Mouse (Mus musculus) neural tube, embryonic 14.5 days (tissue): ENCODE measurements around the gene Ralgapb. TPM values are rescaled to one million over a fixed set of nuclear protein-coding genes. Genes with fewer than 3 reads are reported as not detected.

Source experiments
- ATAC-seq: fragments of 200-750 bp; cut with Nextera tagmentation; 2 replicates; pipeline ENCODE4 v1.8.0; 2017; ENCODE audit warnings: low read depth, mild to moderate bottlenecking, moderate TSS enrichment, moderate library complexity
- H3K27ac ChIP-seq: fragments of 300-500 bp; sonication (generic); 2 replicates; pipeline ENCODE4 v1.5.1; 2014; ENCODE audit warnings: low read depth, mild to moderate bottlenecking, control low read depth, low read length, moderate library complexity, mixed read lengths
- H3K27me3 ChIP-seq: fragments of 300-500 bp; sonication (generic); 2 replicates; pipeline ENCODE4 v1.6.1; 2014; ENCODE audit warnings: low read length; ENCODE audit not compliant: control insufficient read depth, insufficient read depth
- H3K36me3 ChIP-seq: fragments of 300-500 bp; sonication (generic); 2 replicates; pipeline ENCODE4 v1.6.1; 2014; ENCODE audit warnings: low read length, mixed read lengths; ENCODE audit not compliant: control insufficient read depth, insufficient read depth
- H3K4me1 ChIP-seq: fragments of 300-500 bp; sonication (generic); 2 replicates; pipeline ENCODE4 v1.6.1; 2014; ENCODE audit warnings: low read length; ENCODE audit not compliant: control insufficient read depth, insufficient read depth
- H3K4me2 ChIP-seq: fragments of 300-500 bp; sonication (generic); 2 replicates; pipeline ENCODE4 v1.6.1; 2014; ENCODE audit warnings: mild to moderate bottlenecking, low read depth, low read length, control low read depth
- H3K4me3 ChIP-seq: fragments of 300-500 bp; sonication (generic); 2 replicates; pipeline ENCODE4 v1.5.1; 2014; ENCODE audit warnings: low read depth, low read length, control low read depth, mixed read lengths
- H3K9ac ChIP-seq: fragments of 300-500 bp; sonication (generic); replicated peaks from 2 replicates; pipeline ENCODE4 v1.6.1; 2014; ENCODE audit warnings: low read depth, mild to moderate bottlenecking, control low read depth, low read length, mixed read lengths
- H3K9me3 ChIP-seq: fragments of 300-500 bp; sonication (generic); 2 replicates; pipeline ENCODE4 v1.6.1; 2016; ENCODE audit warnings: low read length; ENCODE audit not compliant: control insufficient read depth
- WGBS: fragments of 180-500 bp; shearing (Covaris S2); extraction: QIAGEN DNeasy Blood & Tissue Kit; methylation state at CpG from one replicate; pipeline ENCODE4 v1.1.7; 2014; 5-methylcytosine and 5-hydroxymethylcytosine counted together
- polyA plus RNA-seq: library from polyadenylated mRNA; unstranded; fragments of >200 nt; fragmentation: Nextera tagmentation; extraction: Ambion mirVana; gene quantifications from 2 replicates; pipeline ENCODE4 v1.2.1, GENCODE M21; 2014

Ralgapb gene
- polyA plus RNA-seq, 1 experiment from 2014 or later, result 39.4 TPM

DNA sequence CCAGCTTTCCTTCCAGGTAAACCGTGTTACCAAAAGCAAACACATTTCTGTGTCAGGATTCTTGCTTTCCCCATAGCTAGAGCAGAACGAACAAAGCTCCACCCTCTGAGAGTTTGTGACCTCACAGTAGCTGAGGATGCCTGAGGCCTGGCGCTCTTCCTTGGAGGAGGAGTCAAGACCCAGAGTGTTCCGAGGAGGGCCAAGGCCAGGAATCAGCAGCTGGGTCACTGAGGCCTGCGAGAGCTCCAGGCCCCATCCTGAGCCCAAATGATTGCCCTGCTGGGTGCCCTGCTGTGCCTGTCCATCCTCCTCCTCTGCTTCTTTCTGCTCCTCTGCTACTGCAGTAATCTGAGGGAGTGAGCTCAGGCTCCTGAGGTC lies 39.5 kb upstream of the Ralgapb start:
- H3K36me3 ChIP-seq, result no peaks in the 10 kb centered on the region
- no peaks in the 10 kb centered on the region for H3K9me3 ChIP-seq
- H3K4me2 ChIP-seq, result no peak overlapping the region
- no peak for ATAC-seq
- no peak overlapping the region for H3K9ac ChIP-seq
- H3K27me3 ChIP-seq, result no peaks in the 10 kb centered on the region
- H3K4me3 ChIP-seq, result no peak overlapping the region
- WGBS, result 13% methylated on average over 5 of the region's 5 CpGs
- H3K4me1 ChIP-seq, result no peaks in the 10 kb centered on the region
- no peak overlapping the region for H3K27ac ChIP-seq

GRCm38 (mm10) chr2:158373061-158373460 lies 36.6 kb upstream of the Ralgapb start:
- WGBS, result 85% methylated on average over 5 of the region's 5 CpGs
- no peaks in the 10 kb centered on the region for H3K27me3 ChIP-seq
- H3K27ac ChIP-seq, result no peak overlapping the region
- H3K9ac ChIP-seq, result no peak overlapping the region
- no peak for ATAC-seq
- no peak overlapping the region for H3K4me2 ChIP-seq
- 0 out of 2 replicates have a peak, but pooled peaks cover 5% of the 10 kb centered on the region for H3K36me3 ChIP-seq
- H3K9me3 ChIP-seq, result no peaks in the 10 kb centered on the region
- peaks cover 6% of the 10 kb centered on the region for H3K4me1 ChIP-seq
- H3K4me3 ChIP-seq, result no peak overlapping the region

DNA sequence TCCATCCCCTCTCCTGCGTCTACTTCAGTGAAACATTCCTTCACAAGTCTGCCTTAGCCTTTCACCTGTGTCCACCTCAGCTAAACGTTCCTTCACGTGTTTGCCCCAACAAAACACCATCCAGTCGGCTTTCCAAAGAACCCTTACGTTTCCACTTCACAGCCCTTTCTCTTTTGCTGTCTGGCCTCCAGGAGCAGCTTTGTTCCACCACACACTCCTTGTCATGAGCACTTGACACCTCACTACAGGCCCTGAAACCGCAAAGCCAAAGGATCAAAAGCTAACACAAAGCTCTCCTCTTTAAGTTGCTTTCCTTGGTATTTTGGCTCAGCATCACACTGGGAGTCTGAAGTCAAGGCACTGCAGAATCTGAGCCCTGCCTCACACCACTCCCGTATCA lies 36.1 kb upstream of the Ralgapb start:
- 68% methylated on average over 7 of the region's 7 CpGs for WGBS
- ATAC-seq, result no peak
- Histone ChIP-seq H3K4me3 (no peak overlapping the region), H3K27ac (no peak overlapping the region), H3K36me3 (0 out of 2 replicates have a peak, but pooled peaks cover 10% of the 10 kb centered on the region), H3K4me2 (no peak overlapping the region), H3K27me3 (no peaks in the 10 kb centered on the region), H3K9ac (no peak overlapping the region), H3K9me3 (no peaks in the 10 kb centered on the region), H3K4me1 (peaks cover 8% of the 10 kb centered on the region)

GRCm38 (mm10) chr2:158375443-158376122 lies 34.1 kb upstream of the Ralgapb start, which contains the start of gene Snhg11:
TSS of gene Snhg11 (plus strand) at chr2:158375638.
- Histone ChIP-seq H3K4me3 (peak within 1 kb of the TSS; percentile 58), H3K27me3 (no peaks in the 10 kb centered on the region), H3K9me3 (no peaks in the 10 kb centered on the region), H3K4me1 (peaks cover 8% of the 10 kb centered on the region), H3K4me2 (peak within 1 kb of the TSS; percentile 55), H3K9ac (peak within 1 kb of the TSS; percentile 90), H3K36me3 (peaks cover 13% of the 10 kb centered on the region; the same call in 1 of the 2 replicates), H3K27ac (peak within 1 kb of the TSS; percentile 86)
- under 1% methylated on average over 36 of the region's 36 CpGs for WGBS
- ATAC-seq, result peak; percentile 91

- Histone ChIP-seq H3K4me1 (peaks cover 8% of the 10 kb centered on the region), H3K4me2 (peak overlapping the region; percentile 55), H3K27me3 (no peaks in the 10 kb centered on the region), H3K27ac (peak overlapping the region; percentile 86), H3K4me3 (peak overlapping the region; percentile 58), H3K36me3 (peaks cover 17% of the 10 kb centered on the region; the same call in 1 of the 2 replicates), H3K9ac (peak overlapping the region; percentile 90), H3K9me3 (no peaks in the 10 kb centered on the region)
- ATAC-seq, result peak; percentile 19; the same call in 1 of the 2 replicates
- WGBS, result 26% methylated on average over 12 of the region's 12 CpGs
Measured at GRCm38 (mm10) chr2:158376123-158376687, 33.4 kb upstream of the Ralgapb start.

- H3K27me3 ChIP-seq, result no peaks in the 10 kb centered on the region
- peak overlapping the region; percentile 90 for H3K9ac ChIP-seq
- no peak for ATAC-seq
- peak overlapping the region; percentile 86; the same call in 1 of the 2 replicates for H3K27ac ChIP-seq
- 62% methylated on average over 7 of the region's 7 CpGs for WGBS
- peaks cover 21% of the 10 kb centered on the region; the same call in 1 of the 2 replicates for H3K36me3 ChIP-seq
- H3K4me1 ChIP-seq, result peaks cover 8% of the 10 kb centered on the region
- peak overlapping the region; percentile 55 for H3K4me2 ChIP-seq
- peak overlapping the region; percentile 58 for H3K4me3 ChIP-seq
- no peaks in the 10 kb centered on the region for H3K9me3 ChIP-seq
Measured at GRCm38 (mm10) chr2:158376798-158377197, 32.9 kb upstream of the Ralgapb start.

DNA sequence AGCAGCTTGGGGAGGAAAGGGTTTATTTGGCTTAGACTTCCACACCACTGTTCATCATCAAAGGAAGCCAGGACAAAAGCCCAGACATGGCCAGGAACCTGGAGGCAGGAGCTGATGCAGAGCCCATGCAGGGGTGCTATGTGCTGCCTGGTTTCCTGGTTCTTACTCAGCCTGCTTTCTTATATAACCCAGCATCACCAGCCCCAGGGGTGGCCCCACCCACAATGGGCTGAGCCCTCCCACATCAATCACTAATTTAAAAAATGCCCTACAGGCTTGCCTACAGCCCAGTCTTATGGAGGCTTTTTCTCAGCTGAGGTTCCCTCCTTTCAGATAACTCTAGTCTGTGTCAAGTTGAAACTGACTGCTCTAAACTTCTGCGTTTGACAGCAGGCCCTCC lies 31.8 kb upstream of the Ralgapb start:
- peaks cover 8% of the 10 kb centered on the region for H3K4me1 ChIP-seq
- peaks cover 27% of the 10 kb centered on the region; the same call in 1 of the 2 replicates for H3K36me3 ChIP-seq
- peak overlapping the region; percentile 58 for H3K4me3 ChIP-seq
- no peak for ATAC-seq
- no peaks in the 10 kb centered on the region for H3K27me3 ChIP-seq
- H3K9ac ChIP-seq, result no peak overlapping the region
- H3K4me2 ChIP-seq, result peak overlapping the region; percentile 55
- H3K9me3 ChIP-seq, result no peaks in the 10 kb centered on the region
- no peak overlapping the region for H3K27ac ChIP-seq
- WGBS, result 86% methylated on average over 1 of the region's 1 CpGs

DNA sequence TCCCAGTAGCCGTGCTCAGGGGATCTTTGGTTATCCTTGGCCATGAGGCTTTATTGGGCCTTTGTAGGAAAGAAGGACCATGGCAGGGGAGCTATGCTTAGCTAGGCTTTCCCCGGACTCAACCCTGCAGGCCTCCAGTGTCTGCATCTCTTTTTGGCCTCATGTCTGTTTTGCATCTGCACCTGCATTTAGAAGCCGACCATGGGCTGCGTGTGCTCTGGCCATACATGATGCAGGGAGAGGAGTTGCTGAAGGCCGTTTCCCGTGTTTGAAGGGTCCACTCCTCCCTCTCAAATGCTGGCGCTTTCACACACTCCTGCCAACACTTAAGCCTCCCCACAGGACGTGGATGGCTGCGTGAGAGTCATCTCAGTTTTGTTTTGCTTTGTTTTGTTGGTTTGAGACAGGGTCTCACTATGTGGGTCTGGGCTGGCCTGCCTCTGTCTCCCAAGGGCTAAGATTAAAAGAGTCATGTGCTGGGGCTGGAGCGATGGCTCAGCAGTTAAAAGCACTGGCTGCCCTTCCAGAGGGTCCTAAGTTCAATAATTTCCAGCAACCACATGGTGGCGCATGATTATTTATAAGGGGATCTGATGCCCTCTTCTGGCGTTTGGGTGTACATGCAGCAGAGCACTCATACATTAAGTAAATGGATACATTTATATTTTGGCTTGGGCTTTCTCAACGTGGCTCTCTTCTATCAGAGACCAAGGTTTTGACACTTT lies 30.1 kb upstream of the Ralgapb start:
- WGBS, result 44% methylated on average over 13 of the region's 13 CpGs
- H3K4me3 ChIP-seq, result no peak overlapping the region
- H3K27ac ChIP-seq, result no peak overlapping the region
- no peaks in the 10 kb centered on the region for H3K9me3 ChIP-seq
- H3K27me3 ChIP-seq, result no peaks in the 10 kb centered on the region
- H3K4me1 ChIP-seq, result peaks cover 8% of the 10 kb centered on the region
- peaks cover 27% of the 10 kb centered on the region; the same call in 1 of the 2 replicates for H3K36me3 ChIP-seq
- H3K4me2 ChIP-seq, result no peak overlapping the region
- peak; percentile 41; the same call in 1 of the 2 replicates for ATAC-seq
- no peak overlapping the region for H3K9ac ChIP-seq
